ENCODE assay signal across 12 mouse cellular contexts in genomic region chr12:80821312-80822007, GRCm38 (mm10). TPM values are rescaled to one million over a fixed set of nuclear protein-coding genes. Genes with fewer than 3 reads are reported as not detected.
A peak's percentile ranks its signal among the peaks of the same experiment; 100 is the strongest.
DNase-seq lines count a peak whose midpoint lies in the region; ATAC-seq and TF ChIP-seq lines count a peak whose summit lies in the region.
"Had no signal": no experiment of that assay in that cellular context is flagged by ENCODE, and none has a peak within 500 bp of the region (broad histone marks: within the 10 kb centered on the region; RNA-seq: fewer than 3 reads in every experiment).

No protein-coding gene starts in this region.

- peaks cover 17% of the 10 kb centered on the region; the same call in 1 of the 2 replicates for H3K4me1 ChIP-seq in cortical plate, adult 2 months (ENCODE audit: control insufficient read depth, insufficient read depth, low read length)
- H3K4me1 ChIP-seq in midbrain, embryonic 11.5 days (ENCODE audit: control insufficient read depth, insufficient read depth, low read length), result no peaks in the 10 kb centered on the region

- no peak for ATAC-seq in midbrain, embryonic 11.5 days (ENCODE audit: low FRiP score)
- ATAC-seq: forebrain, embryonic 15.5 days had no signal

- no peak overlapping the region for H3K9ac ChIP-seq in midbrain, embryonic 11.5 days (ENCODE audit: low read length)
- H3K9ac ChIP-seq: forebrain, embryonic 15.5 days; limb, embryonic 12.5 days; midbrain, embryonic 12.5 days; stomach, embryonic 15.5 days had no signal

- peak; percentile 26 for DNase-seq in gastrocnemius, postnatal 14 days
- DNase-seq in gastrocnemius, postnatal 4 days (ENCODE audit: low spot score in 2 of 2), result no peak
- DNase-seq in left cerebral cortex, adult 2 months (ENCODE audit: extremely low spot score in 1 of 2, low spot score in 2 of 2), result no peak
- no peak for DNase-seq in left cerebral cortex, postnatal 25 days (ENCODE audit: low spot score in 2 of 2)
- DNase-seq in lung, postnatal 10 days, result peak; percentile 55
- no peak for DNase-seq in left cerebral cortex, adult 8-10 months (ENCODE audit: low spot score in 2 of 2)
- no peak for DNase-seq in midbrain, embryonic 11.5 days (ENCODE audit: low spot score, missing footprints)

- H3K36me3 ChIP-seq in midbrain, embryonic 11.5 days (ENCODE audit: control insufficient read depth, insufficient read depth, low read length), result no peaks in the 10 kb centered on the region
- H3K36me3 ChIP-seq: forebrain, embryonic 15.5 days; limb, embryonic 12.5 days; midbrain, embryonic 12.5 days; stomach, embryonic 15.5 days had no signal

- peak overlapping the region; percentile 61 for H3K27ac ChIP-seq in left cerebral cortex, adult 2 months
- H3K27ac ChIP-seq in cortical plate, adult 2 months (ENCODE audit: insufficient read depth, low read length), result peak overlapping the region; percentile 92
- H3K27ac ChIP-seq in midbrain, embryonic 11.5 days (ENCODE audit: low read depth, low read length), result no peak overlapping the region
- H3K27ac ChIP-seq: forebrain, embryonic 15.5 days; limb, embryonic 12.5 days; midbrain, embryonic 12.5 days; stomach, embryonic 15.5 days had no signal

- H3K4me3 ChIP-seq in left cerebral cortex, adult 2 months, result no peak overlapping the region
- no peak overlapping the region for H3K4me3 ChIP-seq in cortical plate, adult 2 months (ENCODE audit: insufficient read depth, low read length)
- H3K4me3 ChIP-seq in midbrain, embryonic 11.5 days (ENCODE audit: low read depth, low read length), result no peak overlapping the region
- H3K4me3 ChIP-seq: forebrain, embryonic 15.5 days; limb, embryonic 12.5 days; midbrain, embryonic 12.5 days; stomach, embryonic 15.5 days had no signal

- no peak for TF ChIP-seq POLR2A in cortical plate, adult 2 months (IDR thresholded peaks at IDR 0.05; ENCODE audit: extremely low read depth, insufficient read depth, low read length)

- no peaks in the 10 kb centered on the region for H3K27me3 ChIP-seq in midbrain, embryonic 11.5 days (ENCODE audit: control insufficient read depth, insufficient read depth, low read length)
- H3K27me3 ChIP-seq: forebrain, embryonic 15.5 days; limb, embryonic 12.5 days; midbrain, embryonic 12.5 days; stomach, embryonic 15.5 days had no signal

- no peak overlapping the region for H3K4me2 ChIP-seq in midbrain, embryonic 11.5 days
- H3K4me2 ChIP-seq: forebrain, embryonic 15.5 days; limb, embryonic 12.5 days; midbrain, embryonic 12.5 days; stomach, embryonic 15.5 days had no signal

- no peaks in the 10 kb centered on the region for H3K9me3 ChIP-seq in midbrain, embryonic 11.5 days (ENCODE audit: control insufficient read depth, low read length)
- H3K9me3 ChIP-seq: forebrain, embryonic 15.5 days; limb, embryonic 12.5 days; midbrain, embryonic 12.5 days; stomach, embryonic 15.5 days had no signal

- 86% methylated on average over 4 of the region's 4 CpGs for WGBS in midbrain, embryonic 11.5 days

- intact Hi-C loops in gastrocnemius, postnatal 14 days (cut with DNase I; ENCODE audit: low total_unique reads), result no loop called here
- intact Hi-C loops in left cerebral cortex, adult 2 months (cut with DNase I), result loop anchor here (2.0 to 5.0 kb wide), 2 partner anchors 19 to 56 kb away; no protein-coding TSS in a partner anchor
- intact Hi-C loops in left cerebral cortex, postnatal 25 days (cut with DNase I), result loop anchor here (5.0 kb wide), 1 partner anchor 41 kb away; no protein-coding TSS in a partner anchor

- TF ChIP-seq CTCF in left cerebral cortex, adult 2 months (IDR thresholded peaks at IDR 0.05), result no peak
- TF ChIP-seq CTCF in cortical plate, adult 2 months (IDR thresholded peaks at IDR 0.05; ENCODE audit: extremely low read depth, insufficient read depth, low read length), result no peak

RNA-seq across cellular contexts. Expression of gene Susd6, which starts 31.1 kb away (rescaled TPM):
- 10 to 100 TPM; 27.8 to 28.7 TPM for total RNA-seq in gastrocnemius, postnatal 14 days (2021)
- total RNA-seq in gastrocnemius, postnatal 4 days (2021), result 10 to 100 TPM; 32.4 to 32.5 TPM
- total RNA-seq in left cerebral cortex, adult 2 months (2021), result 10 to 100 TPM; 37.0 TPM
- total RNA-seq in left cerebral cortex, postnatal 25 days (2021), result 10 to 100 TPM; 32.1 to 32.9 TPM
- 24.8 and 26.4 TPM in 2 replicates for polyA plus RNA-seq in cortical plate, adult 2 months (2012; rRNA removed)
- total RNA-seq in left cerebral cortex, adult 8-10 months (2022), result 10 to 100 TPM; 34.7 to 38.2 (median 35.5) TPM
- 18.4 and 19.0 TPM in 2 replicates for polyA plus RNA-seq in midbrain, embryonic 11.5 days (2014; fragmentation: Nextera tagmentation; extraction: Ambion mirVana)

Comparison
In these comparisons a context has a peak if more than half of its experiments do, and no peak if none do; other contexts are left out.
1. DNase-seq: peak in gastrocnemius, postnatal 14 days (single experiment) and lung, postnatal 10 days (single experiment); none in gastrocnemius, postnatal 4 days (0 of 2), left cerebral cortex, adult 2 months (0 of 2), left cerebral cortex, postnatal 25 days (0 of 2), left cerebral cortex, adult 8-10 months (0 of 2) and midbrain, embryonic 11.5 days (single experiment).